Mouse (Mus musculus) neural tube, embryonic 12.5 days (tissue): ENCODE data around the gene Zfp664. TPM values are rescaled to one million over a fixed set of nuclear protein-coding genes. Genes with fewer than 3 reads are reported as not detected.
A peak's percentile ranks its signal among the peaks of the same experiment; 100 is the strongest.

ENCODE experiments used
- ATAC-seq: fragments of 200-750 bp; cut with Nextera tagmentation; 2 replicates; pipeline ENCODE4 v1.8.0; 2017; ENCODE audit warnings: low read depth, mild to moderate bottlenecking, moderate TSS enrichment, moderate library complexity; ENCODE audit not compliant: low FRiP score
- H3K27ac ChIP-seq: fragments of 300-500 bp; sonication (generic); 2 replicates; pipeline ENCODE4 v1.5.1; 2016
- H3K27me3 ChIP-seq: fragments of 300-500 bp; sonication (generic); replicated peaks from 2 replicates; pipeline ENCODE4 v1.6.1; 2016; ENCODE audit warnings: mild to moderate bottlenecking
- H3K36me3 ChIP-seq: fragments of 300-500 bp; sonication (generic); 2 replicates; pipeline ENCODE4 v1.6.1; 2016; ENCODE audit warnings: mild to moderate bottlenecking
- H3K4me1 ChIP-seq: fragments of 300-500 bp; sonication (generic); 2 replicates; pipeline ENCODE4 v1.6.1; 2016
- H3K4me2 ChIP-seq: fragments of 300-500 bp; sonication (generic); replicated peaks from 2 replicates; pipeline ENCODE4 v1.6.1; 2016; ENCODE audit warnings: mild to moderate bottlenecking
- H3K4me3 ChIP-seq: fragments of 300-500 bp; sonication (generic); 2 replicates; pipeline ENCODE4 v1.5.1; 2016
- H3K9ac ChIP-seq: fragments of 300-500 bp; sonication (generic); 2 replicates; pipeline ENCODE4 v1.6.1; 2016; ENCODE audit warnings: mild to moderate bottlenecking
- H3K9me3 ChIP-seq: fragments of 300-500 bp; sonication (generic); 2 replicates; pipeline ENCODE4 v1.6.1; 2016; ENCODE audit warnings: mild to moderate bottlenecking
- WGBS: fragments of 180-500 bp; shearing (Covaris S2); methylation state at CpG from one replicate; pipeline ENCODE4 v1.1.7; 2016; 5-methylcytosine and 5-hydroxymethylcytosine counted together
- polyA plus RNA-seq: library from polyadenylated mRNA; unstranded; fragments of >200 nt; fragmentation: Nextera tagmentation; extraction: Ambion mirVana; gene quantifications from 2 replicates; pipeline ENCODE4 v1.2.1, GENCODE M21; 2016

The Zfp664 gene
- polyA plus RNA-seq, 1 experiment from 2014 or later: 138 TPM

DNA sequence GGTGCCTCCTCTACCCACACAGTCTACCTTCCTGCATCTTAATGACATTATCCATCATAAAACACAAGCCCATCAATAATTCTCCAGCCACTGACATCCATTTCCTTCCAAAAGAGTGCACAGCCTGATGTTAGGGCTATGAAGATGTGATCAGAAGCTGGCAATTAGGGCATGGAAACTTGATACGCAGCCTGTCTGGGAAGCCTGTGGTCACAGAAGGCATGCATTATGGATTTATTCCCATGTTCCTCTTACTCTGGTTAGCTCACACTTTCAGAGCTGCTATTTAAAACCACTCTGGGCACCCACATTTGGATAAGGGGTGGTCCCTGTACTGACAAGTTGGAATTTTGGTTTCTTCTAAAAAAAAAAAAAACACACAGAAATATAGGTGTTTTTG, 15.5 kb upstream of the Zfp664 start:
- no peak for ATAC-seq
- H3K4me2 ChIP-seq: no peak overlapping the region
- no peaks in the 10 kb centered on the region for H3K27me3 ChIP-seq
- H3K4me3 ChIP-seq: no peak overlapping the region
- no peaks in the 10 kb centered on the region for H3K36me3 ChIP-seq
- H3K9me3 ChIP-seq: no peaks in the 10 kb centered on the region
- WGBS: 76% methylated on average over 1 of the region's 1 CpGs
- H3K9ac ChIP-seq: no peak overlapping the region
- no peak overlapping the region for H3K27ac ChIP-seq
- no peaks in the 10 kb centered on the region for H3K4me1 ChIP-seq

DNA sequence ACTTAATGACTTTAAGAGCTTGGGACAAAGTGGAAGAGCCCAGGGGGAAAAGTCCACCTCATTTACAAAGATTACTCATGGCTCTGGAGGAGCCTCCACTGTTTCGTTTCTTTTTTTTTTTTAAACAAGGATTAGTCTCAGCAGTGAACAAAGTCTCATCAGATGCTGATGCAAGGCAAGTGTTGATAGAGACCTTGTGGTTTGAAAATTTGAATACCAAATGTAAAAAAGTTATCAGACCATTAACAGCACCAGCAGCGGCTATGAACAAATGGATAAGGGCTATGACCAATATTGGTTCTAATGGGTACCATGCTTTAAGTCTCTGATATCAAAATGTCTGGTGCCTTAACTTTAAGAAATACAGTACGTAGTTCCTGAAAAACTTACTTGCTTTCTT, 13.5 kb upstream of the Zfp664 start:
- Histone ChIP-seq H3K9me3 (no peaks in the 10 kb centered on the region), H3K4me1 (no peaks in the 10 kb centered on the region), H3K9ac (no peak overlapping the region), H3K4me3 (no peak overlapping the region), H3K27ac (no peak overlapping the region), H3K4me2 (no peak overlapping the region), H3K27me3 (no peaks in the 10 kb centered on the region), H3K36me3 (no peaks in the 10 kb centered on the region)
- 86% methylated on average over 3 of the region's 3 CpGs for WGBS
- no peak for ATAC-seq

DNA sequence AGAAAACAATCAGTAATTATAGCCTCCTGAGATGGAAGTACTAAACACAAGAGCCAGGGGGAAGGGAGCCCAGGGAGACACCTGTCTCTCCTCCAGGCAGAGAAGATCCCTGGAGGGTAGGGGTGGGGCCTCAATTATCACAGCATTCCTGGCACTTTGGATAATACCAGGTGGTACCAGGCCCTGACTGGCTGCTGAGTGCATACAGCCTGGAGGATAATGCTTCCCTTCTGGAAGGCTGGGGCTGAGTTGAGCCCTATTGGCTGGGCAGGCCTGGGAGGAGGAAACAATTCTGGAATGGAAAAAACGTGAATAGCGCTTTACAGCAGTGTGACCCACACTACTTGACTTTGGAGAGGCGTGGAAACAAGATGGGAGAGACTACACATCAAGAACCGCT, 10.9 kb upstream of the Zfp664 start:
- H3K27me3 ChIP-seq: no peaks in the 10 kb centered on the region
- H3K9me3 ChIP-seq: no peaks in the 10 kb centered on the region
- H3K4me1 ChIP-seq: no peaks in the 10 kb centered on the region
- WGBS: 53% methylated on average over 4 of the region's 4 CpGs
- no peak overlapping the region for H3K9ac ChIP-seq
- H3K27ac ChIP-seq: no peak overlapping the region
- no peak overlapping the region for H3K4me2 ChIP-seq
- no peak for ATAC-seq
- no peak overlapping the region for H3K4me3 ChIP-seq
- no peaks in the 10 kb centered on the region for H3K36me3 ChIP-seq

DNA sequence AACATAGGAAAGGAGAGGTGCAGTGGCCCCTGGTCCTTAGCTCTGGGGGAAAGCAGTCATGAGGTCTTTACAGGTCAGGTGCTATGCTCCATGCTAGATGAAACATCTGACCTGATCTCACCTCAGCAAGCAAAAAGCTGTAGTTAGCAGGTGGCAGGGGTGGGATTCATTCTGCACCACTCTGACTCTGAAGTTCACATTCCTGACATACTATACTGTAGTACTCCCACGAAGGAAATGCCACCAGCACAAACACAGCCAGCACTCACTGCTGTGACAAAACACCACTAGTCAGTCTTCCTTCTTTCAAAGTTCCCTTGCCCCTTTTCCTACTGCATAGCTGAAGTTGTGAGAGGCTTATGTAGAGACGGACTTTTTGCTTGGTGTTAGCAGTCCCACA, 10.2 kb upstream of the Zfp664 start:
- Histone ChIP-seq H3K4me1 (no peaks in the 10 kb centered on the region), H3K4me2 (no peak overlapping the region), H3K9me3 (no peaks in the 10 kb centered on the region), H3K27me3 (no peaks in the 10 kb centered on the region), H3K27ac (no peak overlapping the region), H3K4me3 (no peak overlapping the region), H3K9ac (no peak overlapping the region), H3K36me3 (no peaks in the 10 kb centered on the region)
- ATAC-seq: no peak
- WGBS: 41% methylated on average over 2 of the region's 2 CpGs

DNA sequence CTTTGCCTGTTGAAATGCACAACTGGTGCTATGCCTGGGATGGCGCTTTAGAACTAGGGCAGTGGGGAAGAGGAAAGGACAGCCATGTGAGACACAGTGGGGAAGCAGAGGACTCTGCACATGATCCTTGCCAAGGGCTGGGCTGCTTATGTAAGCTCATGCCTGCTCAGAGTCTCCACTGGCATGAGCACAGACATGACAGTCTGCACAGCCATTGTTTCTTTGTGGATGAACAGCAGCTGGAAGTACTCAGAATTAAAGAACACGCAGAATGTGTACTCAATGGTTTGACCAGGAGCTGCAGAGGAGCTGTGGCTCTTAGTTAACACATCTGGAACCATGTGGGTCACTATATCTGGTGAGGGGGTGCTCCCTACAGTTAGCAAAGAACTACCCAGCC, 9.4 kb upstream of the Zfp664 start:
- no peaks in the 10 kb centered on the region for H3K9me3 ChIP-seq
- H3K36me3 ChIP-seq: no peaks in the 10 kb centered on the region
- H3K4me1 ChIP-seq: no peaks in the 10 kb centered on the region
- H3K27me3 ChIP-seq: no peaks in the 10 kb centered on the region
- H3K9ac ChIP-seq: no peak overlapping the region
- no peak overlapping the region for H3K27ac ChIP-seq
- H3K4me2 ChIP-seq: no peak overlapping the region
- ATAC-seq: no peak
- WGBS: 79% methylated on average over 2 of the region's 2 CpGs
- H3K4me3 ChIP-seq: no peak overlapping the region

DNA sequence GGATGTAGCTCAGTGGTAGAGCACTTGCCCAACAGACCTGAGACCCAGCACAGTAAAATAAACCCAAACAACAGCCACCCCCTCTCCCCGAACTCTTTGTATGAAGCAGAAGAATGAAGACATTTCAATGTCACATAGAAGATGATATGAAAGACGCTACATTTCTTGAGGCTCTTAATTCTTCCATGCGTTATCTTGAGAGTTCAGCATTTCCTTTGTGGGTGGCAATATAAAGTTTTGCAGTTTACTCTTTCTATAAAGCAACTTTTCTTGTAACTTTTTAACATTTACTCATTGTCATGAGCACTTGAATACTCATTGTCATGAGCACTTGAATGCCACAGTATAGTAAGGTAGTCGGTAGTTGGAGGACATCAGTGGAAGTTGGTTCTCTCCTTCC, 8.3 kb upstream of the Zfp664 start:
- no peak for ATAC-seq
- no peaks in the 10 kb centered on the region for H3K4me1 ChIP-seq
- WGBS: 93% methylated on average over 4 of the region's 4 CpGs
- no peak overlapping the region for H3K27ac ChIP-seq
- H3K27me3 ChIP-seq: no peaks in the 10 kb centered on the region
- no peak overlapping the region for H3K9ac ChIP-seq
- H3K9me3 ChIP-seq: no peaks in the 10 kb centered on the region
- H3K4me3 ChIP-seq: no peak overlapping the region
- no peaks in the 10 kb centered on the region for H3K36me3 ChIP-seq
- no peak overlapping the region for H3K4me2 ChIP-seq

DNA sequence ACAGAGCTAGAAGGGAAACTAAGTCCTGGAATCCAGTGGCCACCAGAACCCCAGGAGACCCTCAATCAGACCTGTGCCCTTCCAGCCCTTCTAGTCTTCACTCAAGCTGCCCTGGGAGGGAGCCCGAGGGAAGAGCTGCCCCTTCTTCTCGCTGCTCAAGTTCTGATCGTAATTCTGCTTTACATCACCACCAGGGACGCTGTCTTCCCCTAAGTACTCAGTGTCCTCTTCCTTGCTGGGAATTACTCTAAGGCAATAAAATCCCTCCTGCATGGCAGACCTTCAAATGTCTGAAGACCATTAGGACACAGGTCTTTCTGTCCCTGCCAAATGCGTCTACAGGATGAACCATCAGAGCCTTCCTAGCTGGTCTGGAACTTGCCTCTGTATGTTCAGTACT, 2.5 kb upstream of the Zfp664 start:
- WGBS: 5% methylated on average over 5 of the region's 5 CpGs

DNA sequence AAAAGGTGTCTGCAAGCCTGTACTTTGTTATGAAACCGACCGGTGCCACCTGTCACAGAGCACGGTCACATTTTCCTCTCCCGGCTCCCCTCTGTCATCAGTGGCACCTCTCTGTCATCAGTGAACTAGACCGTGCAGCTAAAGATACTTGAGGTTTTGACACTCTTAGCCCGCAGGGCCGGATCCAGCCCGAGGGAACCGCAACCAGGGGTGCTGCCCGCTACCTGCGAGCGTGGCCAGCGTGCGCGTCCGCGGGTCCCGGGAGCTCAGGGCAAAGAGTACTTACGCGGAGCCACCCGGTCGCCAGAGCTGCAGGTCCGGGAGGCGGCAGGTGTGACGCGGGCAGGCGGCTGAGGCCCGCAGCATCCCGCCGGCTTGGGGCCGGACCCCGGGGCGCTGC, 1.0 kb upstream of the Zfp664 start:
- Histone ChIP-seq H3K27ac (peak overlapping the region; percentile 92), H3K4me1 (peaks cover 32% of the 10 kb centered on the region), H3K9ac (peak overlapping the region; percentile 91), H3K36me3 (peaks cover 3% of the 10 kb centered on the region; the same call in 1 of the 2 replicates), H3K4me3 (peak overlapping the region; percentile 97), H3K27me3 (peaks cover 9% of the 10 kb centered on the region), H3K9me3 (no peaks in the 10 kb centered on the region), H3K4me2 (peak overlapping the region; percentile 96)
- no peak for ATAC-seq
- under 1% methylated on average over 31 of the region's 33 CpGs for WGBS

More for the DNA sequence above, 2.5 kb upstream of the Zfp664 start:
- Histone ChIP-seq H3K9me3 (no peaks in the 10 kb centered on the region), H3K27ac (no peak overlapping the region), H3K4me3 (no peak overlapping the region), H3K27me3 (peaks cover 9% of the 10 kb centered on the region), H3K9ac (no peak overlapping the region), H3K36me3 (no peaks in the 10 kb centered on the region), H3K4me1 (peaks cover 26% of the 10 kb centered on the region), H3K4me2 (peak overlapping the region; percentile 34)
- ATAC-seq: no peak

DNA sequence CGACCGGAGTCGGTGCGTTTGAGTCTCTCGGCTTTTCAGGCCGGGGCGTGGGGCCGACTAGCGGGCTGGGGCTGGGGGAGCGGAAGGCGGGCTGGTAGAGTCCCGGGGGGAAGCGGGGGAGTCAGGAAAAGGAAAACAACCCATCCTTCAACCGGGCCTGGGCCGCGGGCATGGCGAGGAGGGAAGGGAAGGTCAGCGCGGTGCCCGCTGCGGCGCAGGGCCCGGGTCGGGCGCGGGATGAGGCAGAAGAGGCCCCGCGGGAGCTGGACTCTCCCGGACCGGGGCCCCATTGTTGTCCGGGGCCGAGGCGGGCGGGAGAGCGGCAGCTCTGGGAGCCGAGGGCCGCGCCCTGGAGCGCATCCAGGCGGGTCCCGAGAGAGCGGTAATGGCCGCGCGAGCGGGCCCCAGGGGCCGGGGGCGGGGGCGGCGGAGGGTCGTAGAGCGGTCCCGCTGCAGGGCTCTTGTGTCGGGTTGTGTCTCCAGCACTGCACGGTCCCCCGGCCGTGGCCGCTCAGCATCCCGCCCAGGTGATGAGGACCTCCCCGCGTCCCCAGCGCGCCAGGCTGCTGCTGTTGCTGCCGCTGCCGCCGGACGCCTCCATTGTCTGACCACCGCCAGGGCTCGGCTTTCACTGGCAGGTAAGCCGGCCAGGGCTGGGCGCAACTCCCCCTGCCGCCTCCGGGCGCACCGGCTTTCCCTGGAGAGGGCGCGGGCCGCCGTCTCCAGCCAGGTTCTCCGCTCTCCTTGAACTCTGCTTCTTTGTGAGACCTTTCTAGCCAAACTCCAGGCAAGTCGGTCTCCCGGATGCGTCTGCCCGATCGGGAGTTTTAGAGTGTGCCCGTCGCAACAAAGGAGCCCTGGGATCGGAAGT, 615 bp downstream of the Zfp664 start:
- under 1% methylated on average over 68 of the region's 88 CpGs for WGBS
- peak; percentile 64 for ATAC-seq
- Histone ChIP-seq H3K27me3 (peaks cover 9% of the 10 kb centered on the region), H3K4me2 (peak overlapping the region; percentile 96), H3K9me3 (no peaks in the 10 kb centered on the region), H3K27ac (peak overlapping the region; percentile 90), H3K9ac (peak overlapping the region; percentile 96), H3K4me1 (peaks cover 37% of the 10 kb centered on the region), H3K4me3 (peak overlapping the region; percentile 97), H3K36me3 (peaks cover 11% of the 10 kb centered on the region)

DNA sequence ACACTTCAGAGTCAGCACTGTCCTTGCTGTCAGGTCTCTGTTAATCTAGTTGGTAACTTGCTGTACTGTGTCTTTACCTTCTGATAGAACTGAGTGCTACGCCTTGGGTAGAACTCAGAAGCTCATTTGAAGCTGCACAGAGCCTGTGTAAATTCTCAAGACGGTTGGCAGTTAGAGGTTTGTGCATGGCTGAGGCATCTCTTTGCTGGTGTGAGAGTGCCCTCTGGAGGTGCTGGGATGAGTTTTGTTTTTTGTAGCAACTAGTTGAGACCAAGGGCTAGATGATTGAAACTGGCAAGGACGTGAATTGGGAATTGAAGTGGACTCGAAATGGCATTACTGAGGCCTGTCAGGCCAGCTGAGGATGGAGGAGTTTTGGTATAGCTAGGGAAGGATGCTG, 6.5 kb downstream of the Zfp664 start:
- Histone ChIP-seq H3K27ac (no peak overlapping the region), H3K36me3 (peaks cover 19% of the 10 kb centered on the region), H3K9ac (no peak overlapping the region), H3K4me3 (no peak overlapping the region), H3K4me2 (no peak overlapping the region), H3K9me3 (no peaks in the 10 kb centered on the region), H3K4me1 (peaks cover 27% of the 10 kb centered on the region), H3K27me3 (no peaks in the 10 kb centered on the region)
- 51% methylated on average over 4 of the region's 4 CpGs for WGBS
- ATAC-seq: no peak

DNA sequence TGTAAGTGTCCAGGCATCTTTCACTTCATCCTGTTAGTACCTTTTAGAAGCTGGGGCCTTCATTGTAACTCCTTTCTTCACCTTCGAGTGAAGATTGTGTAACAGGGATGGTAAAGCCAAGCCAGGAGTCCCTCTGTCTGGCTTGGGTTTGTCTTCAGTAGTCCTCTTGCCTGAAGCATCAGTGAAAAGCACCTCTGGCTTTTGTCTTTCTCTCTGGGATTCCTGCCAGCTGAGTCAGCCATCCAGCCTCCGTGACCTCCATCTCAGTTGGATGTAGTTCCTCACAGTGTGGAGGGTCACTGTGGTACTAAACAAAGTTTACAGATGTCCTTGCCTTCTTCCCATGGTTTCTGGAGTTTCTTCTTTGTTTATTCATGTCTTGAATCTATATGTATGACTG, 9.5 kb downstream of the Zfp664 start:
- no peak for ATAC-seq
- Histone ChIP-seq H3K4me1 (peaks cover 8% of the 10 kb centered on the region; the same call in 1 of the 2 replicates), H3K27ac (no peak overlapping the region), H3K9ac (no peak overlapping the region), H3K36me3 (peaks cover 35% of the 10 kb centered on the region), H3K4me2 (no peak overlapping the region), H3K4me3 (no peak overlapping the region), H3K27me3 (no peaks in the 10 kb centered on the region), H3K9me3 (no peaks in the 10 kb centered on the region)
- 78% methylated on average over 2 of the region's 2 CpGs for WGBS

DNA sequence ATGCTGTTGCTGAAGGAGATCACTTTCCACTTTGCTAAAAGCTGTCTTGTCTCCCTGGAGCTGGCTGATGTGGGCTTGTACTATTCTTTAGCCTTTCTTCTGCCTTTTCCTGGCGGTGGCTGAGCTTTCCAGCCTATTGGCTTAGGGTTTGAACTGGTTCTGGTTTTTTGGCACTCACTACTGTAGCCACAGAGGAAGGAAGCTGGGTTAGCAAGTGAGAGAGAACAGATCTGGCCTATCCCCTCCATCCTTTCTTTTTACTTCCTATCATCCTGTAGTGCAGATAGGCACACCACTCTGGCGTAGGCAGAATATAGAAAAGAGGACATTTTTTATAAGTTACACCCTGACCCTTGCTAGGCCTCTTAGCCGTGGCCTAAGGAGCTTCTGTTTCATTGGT, 10.6 kb downstream of the Zfp664 start:
- Histone ChIP-seq H3K36me3 (peaks cover 30% of the 10 kb centered on the region; the same call in 1 of the 2 replicates), H3K9me3 (no peaks in the 10 kb centered on the region), H3K9ac (no peak overlapping the region), H3K27me3 (no peaks in the 10 kb centered on the region), H3K4me3 (no peak overlapping the region), H3K27ac (no peak overlapping the region), H3K4me1 (peaks cover 8% of the 10 kb centered on the region; the same call in 1 of the 2 replicates), H3K4me2 (no peak overlapping the region)
- WGBS: 89% methylated on average over 3 of the region's 3 CpGs
- ATAC-seq: no peak
